ENCODE assay signal across 14 mouse cellular contexts in genomic region chr11:108963476-108964232, GRCm38 (mm10).
"Had no signal": no experiment of that assay in that cellular context is flagged by ENCODE, and none has a peak within 500 bp of the region (broad histone marks: within the 10 kb centered on the region; RNA-seq: fewer than 3 reads in every experiment).

No protein-coding gene starts in this region.

- H3K27ac ChIP-seq: layer of hippocampus, adult 2 months; liver, embryonic 14.5 days; midbrain, embryonic 10.5 days; neural tube, embryonic 13.5 days had no signal

- H3K9ac ChIP-seq: liver, embryonic 14.5 days; neural tube, embryonic 13.5 days had no signal

- H3K27me3 ChIP-seq: neural tube, embryonic 13.5 days had no signal

- H3K36me3 ChIP-seq: midbrain, embryonic 10.5 days; neural tube, embryonic 13.5 days had no signal

- DNase-seq: kidney, adult 11 months; kidney, postnatal 25 days; lung, adult 2 months; lung, postnatal 4 days; midbrain, embryonic 14.5 days; retina, postnatal 1 day; right cerebral cortex, postnatal 4 days; spleen, adult 18-20 months; thymus, adult 18-20 months; thymus, postnatal 14 days had no signal

- H3K9me3 ChIP-seq: midbrain, embryonic 10.5 days; neural tube, embryonic 13.5 days had no signal

- H3K4me3 ChIP-seq: layer of hippocampus, adult 2 months; midbrain, embryonic 10.5 days; neural tube, embryonic 13.5 days had no signal

- H3K4me2 ChIP-seq: neural tube, embryonic 13.5 days had no signal
